Mouse (Mus musculus): ENCODE measurements around the gene Atoh1.

GRCm38 (mm10) chr6:64694688-64695087, 34.2 kb upstream of the Atoh1 start:
- TF ChIP-seq CTCF (IDR thresholded peaks at IDR 0.05; ENCODE audit: borderline replicate concordance, control insufficient read depth, extremely low read depth, insufficient read depth, low read length, poor library complexity): no peak
- TF ChIP-seq POLR2A (IDR thresholded peaks at IDR 0.05; ENCODE audit: control insufficient read depth, extremely low read depth, insufficient read depth, low read length, poor library complexity): no peak
